Mouse (Mus musculus): ENCODE measurements at regions not wholly inside any gene's neighbourhood (a gene's known extent, or its start where the extent isn't known, plus 50 kb on each side); places are given as distances from the start of the nearest gene placed in this dataset.

DNA sequence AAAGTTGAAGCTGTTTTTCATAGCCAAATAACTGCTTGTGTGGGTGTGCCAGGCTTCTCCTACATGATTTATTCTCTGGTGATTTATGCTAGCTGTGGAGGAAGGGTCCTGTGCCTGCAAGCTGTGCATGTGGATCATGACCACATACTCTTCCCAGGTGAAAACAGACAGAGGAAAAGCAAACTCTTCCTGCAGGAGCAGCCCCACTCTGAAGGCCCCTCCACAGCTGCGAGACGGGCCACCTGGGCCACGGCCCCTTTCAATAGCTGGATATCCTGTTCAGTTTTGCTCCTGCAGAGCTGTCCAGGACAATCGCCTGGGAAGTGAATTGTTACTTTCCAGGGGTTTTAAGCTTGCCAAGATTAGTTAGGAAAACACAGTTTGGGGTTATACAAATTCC lies 722.3 kb upstream of the Marcks start:
- TF ChIP-seq CTCF (IDR thresholded peaks at IDR 0.05; ENCODE audit: borderline replicate concordance, extremely low read depth, insufficient read depth, insufficient read length) = no peak
- no peak for TF ChIP-seq POLR2A (IDR thresholded peaks at IDR 0.05; ENCODE audit: borderline replicate concordance, extremely low read depth, insufficient read depth, insufficient read length, poor library complexity, severe bottlenecking)
- DNase-seq (ENCODE audit: low read depth) = no peak

DNA sequence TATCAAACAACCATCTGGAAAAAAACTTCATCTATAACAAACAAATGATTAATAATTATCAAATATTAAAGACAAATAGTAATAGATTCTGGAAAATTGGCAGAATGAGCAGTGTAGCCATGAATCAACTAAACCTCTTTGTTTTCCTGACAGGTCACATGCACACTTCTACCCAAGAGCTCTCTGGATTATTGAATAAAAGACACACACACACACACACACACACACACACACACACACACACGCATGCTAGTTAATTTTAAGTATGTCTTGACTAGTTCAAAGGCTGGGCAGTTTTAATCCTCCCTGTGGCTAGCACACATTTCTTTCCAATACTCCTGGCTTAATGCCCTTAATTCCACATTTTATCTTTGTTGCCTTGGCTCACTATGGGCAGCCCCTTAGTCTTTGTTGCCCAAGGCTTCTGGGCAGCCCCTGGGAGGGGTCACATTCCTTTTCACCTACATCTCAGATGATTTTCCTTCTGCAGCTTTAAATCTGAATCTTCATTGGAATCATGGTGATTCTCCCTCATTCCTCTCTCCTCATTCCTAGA lies 710.6 kb upstream of the Marcks start:
- DNase-seq (ENCODE audit: low read depth) = peak; percentile 61
- TF ChIP-seq POLR2A (IDR thresholded peaks at IDR 0.05; ENCODE audit: borderline replicate concordance, extremely low read depth, insufficient read depth, insufficient read length, poor library complexity, severe bottlenecking) (no peak), CTCF (IDR thresholded peaks at IDR 0.05; ENCODE audit: borderline replicate concordance, extremely low read depth, insufficient read depth, insufficient read length) (no peak)

DNA sequence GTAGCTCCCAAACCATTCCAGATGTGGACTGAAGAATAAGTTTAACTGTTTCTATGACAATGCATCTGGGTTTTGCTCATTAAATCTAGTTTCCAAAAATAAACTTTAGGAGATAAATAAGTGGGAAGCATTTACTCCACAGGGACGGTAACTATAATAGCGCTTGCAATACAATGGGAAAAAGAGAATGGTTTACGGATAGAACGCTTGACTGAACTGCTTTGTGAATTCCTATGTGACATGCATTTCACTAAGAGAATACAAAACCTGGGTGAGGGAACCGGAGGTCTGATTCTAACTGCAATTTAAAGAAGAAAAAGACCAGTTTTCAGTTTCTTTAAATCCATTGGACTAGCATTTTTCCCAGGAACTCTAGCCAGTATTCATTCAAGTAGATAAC lies 704.1 kb upstream of the Marcks start:
- TF ChIP-seq POLR2A (IDR thresholded peaks at IDR 0.05; ENCODE audit: borderline replicate concordance, extremely low read depth, insufficient read depth, insufficient read length, poor library complexity, severe bottlenecking) (no peak), CTCF (IDR thresholded peaks at IDR 0.05; ENCODE audit: borderline replicate concordance, extremely low read depth, insufficient read depth, insufficient read length) (no peak)
- peak; percentile 22 for DNase-seq (ENCODE audit: low read depth)

DNA sequence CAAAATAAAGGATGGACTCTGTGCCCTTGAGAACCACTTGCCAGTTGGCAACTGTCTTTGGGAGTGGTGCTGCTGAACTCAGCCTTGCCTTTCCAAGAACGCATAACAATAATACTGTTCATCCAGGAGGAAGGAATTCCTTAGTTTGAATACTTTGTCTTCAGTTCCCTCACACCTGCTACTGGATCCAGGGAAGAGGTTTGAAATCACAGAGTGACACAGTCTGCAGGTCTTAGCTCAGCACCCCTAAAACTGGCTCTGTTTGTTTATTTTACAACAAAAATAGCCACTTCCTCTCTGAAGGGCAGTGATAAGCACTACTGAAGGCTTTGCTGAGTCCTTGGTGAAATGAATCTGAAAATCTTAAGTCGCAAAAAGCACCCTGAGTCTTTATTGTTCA lies 703.1 kb upstream of the Marcks start:
- no peak for TF ChIP-seq CTCF (IDR thresholded peaks at IDR 0.05; ENCODE audit: borderline replicate concordance, extremely low read depth, insufficient read depth, insufficient read length)
- TF ChIP-seq POLR2A (IDR thresholded peaks at IDR 0.05; ENCODE audit: borderline replicate concordance, extremely low read depth, insufficient read depth, insufficient read length, poor library complexity, severe bottlenecking) = no peak
- no peak for DNase-seq (ENCODE audit: low read depth)

DNA sequence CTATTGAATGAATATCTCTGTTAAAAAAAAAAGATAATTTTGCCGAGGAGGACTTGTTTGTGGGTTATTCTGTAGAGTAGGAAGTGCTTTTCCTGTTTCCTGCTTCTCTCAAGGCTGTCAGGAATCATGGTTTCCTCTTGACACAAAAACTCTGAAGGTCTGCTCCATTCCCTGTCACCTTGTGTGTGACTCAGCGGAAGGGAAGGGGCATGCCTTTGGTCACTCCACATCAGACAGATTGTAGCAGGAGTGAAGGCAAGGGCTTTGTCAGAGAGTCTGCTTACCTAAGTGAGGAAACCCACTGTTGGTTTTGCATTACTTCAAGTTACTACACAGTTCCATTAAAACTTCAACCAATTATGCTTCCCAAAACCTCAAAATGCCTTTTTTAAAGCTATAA lies 699.0 kb upstream of the Marcks start:
- no peak for DNase-seq (ENCODE audit: low read depth)
- TF ChIP-seq POLR2A (IDR thresholded peaks at IDR 0.05; ENCODE audit: borderline replicate concordance, extremely low read depth, insufficient read depth, insufficient read length, poor library complexity, severe bottlenecking) (no peak), CTCF (IDR thresholded peaks at IDR 0.05; ENCODE audit: borderline replicate concordance, extremely low read depth, insufficient read depth, insufficient read length) (no peak)

DNA sequence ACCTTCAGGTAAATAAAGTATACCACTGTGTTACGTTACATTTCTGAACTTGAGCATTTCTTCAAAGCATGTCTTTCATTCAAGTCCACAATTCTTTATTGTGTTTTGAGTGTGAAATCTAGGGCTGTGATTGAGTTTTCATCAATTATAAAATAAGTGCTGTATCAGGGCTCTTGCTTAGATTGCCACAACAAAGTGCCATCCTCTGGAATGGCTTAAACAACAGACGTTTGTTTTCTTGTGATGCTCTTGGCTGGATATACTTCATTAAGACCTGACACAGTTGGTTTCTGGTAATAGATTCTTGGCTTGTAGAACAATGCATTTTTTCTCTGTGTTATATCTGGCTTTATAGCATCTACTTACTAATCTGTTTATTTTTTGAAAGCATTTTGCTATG lies 674.3 kb upstream of the Marcks start:
- peak; percentile 43 for DNase-seq (ENCODE audit: low read depth)
- TF ChIP-seq CTCF (IDR thresholded peaks at IDR 0.05; ENCODE audit: borderline replicate concordance, extremely low read depth, insufficient read depth, insufficient read length) = no peak
- no peak for TF ChIP-seq POLR2A (IDR thresholded peaks at IDR 0.05; ENCODE audit: borderline replicate concordance, extremely low read depth, insufficient read depth, insufficient read length, poor library complexity, severe bottlenecking)

DNA sequence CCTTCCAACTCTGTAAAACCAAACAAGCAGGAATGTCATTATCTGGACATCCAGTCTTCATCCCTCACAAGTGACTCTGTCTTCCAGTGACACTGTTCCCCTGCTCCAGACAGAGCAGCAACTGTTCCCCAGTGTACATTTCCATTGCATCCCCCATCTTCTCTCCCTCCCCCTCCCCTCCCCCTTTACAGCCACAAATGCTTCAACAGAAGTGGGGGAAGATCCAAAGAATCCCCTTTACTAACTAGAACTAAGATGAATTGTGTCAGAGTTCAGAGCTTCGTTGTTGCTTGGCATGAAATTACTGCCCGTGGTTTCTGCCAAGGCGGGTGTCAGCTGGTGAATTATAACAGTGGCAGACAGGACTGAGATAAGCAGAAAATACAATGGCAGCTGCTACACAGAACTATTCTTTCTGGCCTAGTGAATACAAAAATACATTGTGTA lies 673.7 kb upstream of the Marcks start:
- no peak for TF ChIP-seq CTCF (IDR thresholded peaks at IDR 0.05; ENCODE audit: borderline replicate concordance, extremely low read depth, insufficient read depth, insufficient read length)
- TF ChIP-seq POLR2A (IDR thresholded peaks at IDR 0.05; ENCODE audit: borderline replicate concordance, extremely low read depth, insufficient read depth, insufficient read length, poor library complexity, severe bottlenecking) = no peak
- peak; percentile 92 for DNase-seq (ENCODE audit: low read depth)

DNA sequence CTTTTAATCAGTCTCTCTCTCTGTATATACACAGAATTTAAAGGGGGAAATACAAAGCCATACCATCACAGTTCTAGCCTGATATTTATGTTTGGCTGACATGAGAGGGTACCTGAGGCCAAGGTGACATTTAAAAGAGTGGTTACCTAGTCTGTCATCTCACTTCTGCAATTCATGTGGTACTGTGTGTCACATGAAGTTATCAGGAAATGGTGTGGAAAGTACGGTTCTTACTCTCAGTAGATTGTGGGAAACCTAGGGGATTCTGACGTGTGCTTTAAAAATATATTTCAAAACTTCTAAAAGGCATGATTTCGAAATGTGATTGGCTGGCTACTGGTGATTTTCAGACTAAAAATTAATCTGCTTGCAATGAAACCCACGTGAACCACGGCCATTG lies 673.1 kb upstream of the Marcks start:
- no peak for DNase-seq (ENCODE audit: low read depth)

DNA sequence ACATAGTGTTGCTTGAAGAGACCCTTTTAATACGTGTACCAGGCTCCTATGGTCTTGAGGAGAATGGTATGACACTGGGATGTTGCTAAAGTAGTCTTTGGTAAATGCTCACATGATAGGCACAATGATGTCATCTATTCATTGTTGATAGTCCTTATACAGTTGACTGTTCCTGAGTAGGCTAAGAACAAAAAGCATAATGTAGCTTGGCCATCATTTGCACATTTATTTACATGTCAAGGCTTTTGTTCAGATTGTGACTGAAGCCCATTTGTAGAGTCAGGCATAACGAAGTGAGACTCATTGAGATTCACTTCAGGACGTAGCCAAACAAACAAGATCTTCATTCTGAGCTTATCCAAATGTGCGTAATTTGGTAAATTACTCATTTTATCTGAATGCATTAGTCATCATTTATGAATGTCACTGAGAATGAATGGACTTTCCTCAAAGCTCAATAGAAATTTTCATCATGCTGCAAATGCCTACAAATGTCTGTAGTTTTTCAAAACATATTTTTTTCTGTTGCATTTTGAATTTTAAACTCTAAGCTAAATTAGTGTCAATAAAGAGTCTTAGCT lies 664.6 kb upstream of the Marcks start:
- no peak for TF ChIP-seq POLR2A (IDR thresholded peaks at IDR 0.05; ENCODE audit: borderline replicate concordance, extremely low read depth, insufficient read depth, insufficient read length, poor library complexity, severe bottlenecking)
- no peak for TF ChIP-seq CTCF (IDR thresholded peaks at IDR 0.05; ENCODE audit: borderline replicate concordance, extremely low read depth, insufficient read depth, insufficient read length)
- peak; percentile 80 for DNase-seq (ENCODE audit: low read depth)

More for the DNA sequence above, 673.1 kb upstream of the Marcks start:
- no peak for TF ChIP-seq POLR2A (IDR thresholded peaks at IDR 0.05; ENCODE audit: borderline replicate concordance, extremely low read depth, insufficient read depth, insufficient read length, poor library complexity, severe bottlenecking)
- no peak for TF ChIP-seq CTCF (IDR thresholded peaks at IDR 0.05; ENCODE audit: borderline replicate concordance, extremely low read depth, insufficient read depth, insufficient read length)

DNA sequence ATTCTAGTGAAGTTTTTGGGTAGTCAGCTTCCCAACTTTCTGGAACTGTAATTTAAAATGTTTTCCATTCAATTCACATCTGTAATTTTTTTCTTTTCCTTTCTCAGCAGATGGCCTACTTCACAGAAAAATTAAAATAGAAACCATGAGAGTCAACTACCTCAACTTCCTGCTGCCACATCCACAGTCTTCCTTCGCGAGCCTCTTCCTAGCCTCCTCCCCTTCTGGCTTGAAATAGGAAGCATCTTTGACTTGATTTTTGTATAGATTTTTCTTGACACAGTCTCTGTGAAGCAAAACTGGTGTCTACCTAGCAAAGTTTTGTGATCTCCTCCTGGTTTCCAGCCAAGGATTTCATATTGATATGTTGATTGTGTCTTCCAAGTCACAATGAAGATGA lies 660.7 kb upstream of the Marcks start:
- DNase-seq (ENCODE audit: low read depth) = no peak
- TF ChIP-seq CTCF (IDR thresholded peaks at IDR 0.05; ENCODE audit: borderline replicate concordance, extremely low read depth, insufficient read depth, insufficient read length) (no peak), POLR2A (IDR thresholded peaks at IDR 0.05; ENCODE audit: borderline replicate concordance, extremely low read depth, insufficient read depth, insufficient read length, poor library complexity, severe bottlenecking) (no peak)

DNA sequence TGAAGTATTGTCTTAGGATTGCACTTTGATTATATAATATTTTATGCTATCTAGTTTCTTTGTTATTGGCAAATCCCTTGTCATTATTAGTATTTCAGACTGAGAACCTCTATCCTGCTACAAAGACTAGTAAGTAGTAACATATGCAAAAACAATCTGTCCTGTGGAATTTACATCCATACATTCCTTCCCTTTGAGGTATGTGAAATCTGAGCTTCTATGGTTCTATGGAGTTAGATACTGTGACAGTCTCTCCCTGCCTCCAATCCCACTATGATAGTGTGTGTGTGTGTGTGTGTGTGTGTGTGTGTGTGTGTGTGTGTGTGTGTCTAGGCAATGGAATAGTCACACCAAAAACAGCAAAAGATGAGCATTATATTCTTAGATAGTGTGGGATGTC lies 659.6 kb upstream of the Marcks start:
- DNase-seq (ENCODE audit: low read depth) = no peak
- TF ChIP-seq POLR2A (IDR thresholded peaks at IDR 0.05; ENCODE audit: borderline replicate concordance, extremely low read depth, insufficient read depth, insufficient read length, poor library complexity, severe bottlenecking) (no peak), CTCF (IDR thresholded peaks at IDR 0.05; ENCODE audit: borderline replicate concordance, extremely low read depth, insufficient read depth, insufficient read length) (no peak)

DNA sequence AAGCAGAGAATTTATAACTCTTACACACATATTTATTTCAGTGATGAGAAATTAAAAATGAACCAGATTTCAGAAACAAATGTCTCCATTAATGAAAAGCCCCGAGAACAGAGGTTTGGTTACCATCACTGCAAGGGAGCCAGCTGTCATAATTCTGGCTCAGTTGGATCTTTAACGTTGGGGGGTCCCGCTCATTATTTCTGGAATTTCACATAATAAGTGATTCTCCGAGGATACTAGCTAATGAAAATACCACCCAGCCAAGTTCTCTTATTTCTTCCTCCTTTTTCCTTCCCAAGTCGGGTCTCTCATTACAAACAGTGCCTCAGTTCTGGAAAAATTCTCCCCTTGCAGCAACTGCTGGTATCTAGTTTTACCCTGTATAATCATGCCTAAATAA lies 659.0 kb upstream of the Marcks start:
- DNase-seq (ENCODE audit: low read depth) = peak; percentile 20
- TF ChIP-seq POLR2A (IDR thresholded peaks at IDR 0.05; ENCODE audit: borderline replicate concordance, extremely low read depth, insufficient read depth, insufficient read length, poor library complexity, severe bottlenecking) = no peak
- no peak for TF ChIP-seq CTCF (IDR thresholded peaks at IDR 0.05; ENCODE audit: borderline replicate concordance, extremely low read depth, insufficient read depth, insufficient read length)
